Mouse (Mus musculus): ENCODE measurements around the gene Gdap2.

The Gdap2 gene

GRCm38 (mm10) chr3:100162315-100163105, at the start of gene Gdap2, which contains the start of gene Wdr3:
Gene Gdap2, plus strand, starts transcription at chr3:100162381.
Gene Wdr3, minus strand, starts transcription at chr3:100162407.
- in situ Hi-C loops (cut with MboI, MseI) = no loop called here

- in situ Hi-C loops (cut with MboI, MseI) = no loop called here
Observed at GRCm38 (mm10) chr3:100118681-100119080, 43.5 kb upstream of the Gdap2 start.

- in situ Hi-C loops (cut with MboI, MseI) = no loop called here
Observed at GRCm38 (mm10) chr3:100121961-100122360, 40.2 kb upstream of the Gdap2 start.

- in situ Hi-C loops (cut with MboI, MseI) = no loop called here
Observed at GRCm38 (mm10) chr3:100122445-100122844, 39.7 kb upstream of the Gdap2 start.

- in situ Hi-C loops (cut with MboI, MseI) = no loop called here
Observed at GRCm38 (mm10) chr3:100160682-100161445, 1.3 kb upstream of the Gdap2 start.

- in situ Hi-C loops (cut with MboI, MseI) = no loop called here
Observed at GRCm38 (mm10) chr3:100161665-100162314, 391 bp upstream of the Gdap2 start.

GRCm38 (mm10) chr3:100163556-100163955, 1.4 kb downstream of the Gdap2 start:
- in situ Hi-C loops (cut with MboI, MseI) = no loop called here

- in situ Hi-C loops (cut with MboI, MseI) = loop anchor here (5.0 kb wide), 1 partner anchor 527 kb away; no protein-coding TSS in a partner anchor
Observed at GRCm38 (mm10) chr3:100164991-100165390, 2.8 kb downstream of the Gdap2 start.

GRCm38 (mm10) chr3:100176031-100176430, 13.8 kb downstream of the Gdap2 start:
- in situ Hi-C loops (cut with MboI, MseI) = no loop called here

GRCm38 (mm10) chr3:100180471-100180870, 18.3 kb downstream of the Gdap2 start:
- in situ Hi-C loops (cut with MboI, MseI) = no loop called here

GRCm38 (mm10) chr3:100189444-100189843, 27.3 kb downstream of the Gdap2 start:
- in situ Hi-C loops (cut with MboI, MseI) = no loop called here

GRCm38 (mm10) chr3:100189861-100190260, 27.7 kb downstream of the Gdap2 start:
- in situ Hi-C loops (cut with MboI, MseI) = no loop called here

- in situ Hi-C loops (cut with MboI, MseI) = no loop called here
Observed at GRCm38 (mm10) chr3:100194210-100194609, 32.0 kb downstream of the Gdap2 start.

- in situ Hi-C loops (cut with MboI, MseI) = loop anchor here (10.0 to 25.0 kb wide), 2 partner anchors 363 to 961 kb away; no protein-coding TSS in a partner anchor
Observed at GRCm38 (mm10) chr3:100201554-100201953, 39.4 kb downstream of the Gdap2 start.

GRCm38 (mm10) chr3:100206973-100207372, 44.8 kb downstream of the Gdap2 start:
- in situ Hi-C loops (cut with MboI, MseI) = loop anchor here (10.0 to 25.0 kb wide), 2 partner anchors 358 to 955 kb away; no protein-coding TSS in a partner anchor

- in situ Hi-C loops (cut with MboI, MseI) = loop anchor here (5.0 to 25.0 kb wide), 2 partner anchors 662 to 947 kb away; no protein-coding TSS in a partner anchor
Observed at GRCm38 (mm10) chr3:100215469-100215868, 53.3 kb downstream of the Gdap2 start.

- in situ Hi-C loops (cut with MboI, MseI) = no loop called here
Observed at GRCm38 (mm10) chr3:100225326-100225959, 63.3 kb downstream of the Gdap2 start.

GRCm38 (mm10) chr3:100227509-100227908, 65.3 kb downstream of the Gdap2 start:
- in situ Hi-C loops (cut with MboI, MseI) = no loop called here

- in situ Hi-C loops (cut with MboI, MseI) = no loop called here
Observed at GRCm38 (mm10) chr3:100228981-100229380, 66.8 kb downstream of the Gdap2 start.

- in situ Hi-C loops (cut with MboI, MseI) = no loop called here
Observed at GRCm38 (mm10) chr3:100236725-100237436, 74.7 kb downstream of the Gdap2 start.

- in situ Hi-C loops (cut with MboI, MseI) = no loop called here
Observed at GRCm38 (mm10) chr3:100242230-100242629, 80.0 kb downstream of the Gdap2 start.
